Mouse (Mus musculus) left cerebral cortex, adult 18-20 months (tissue): ENCODE data around the gene Gm45717. TPM values are rescaled to one million over a fixed set of nuclear protein-coding genes. Genes with fewer than 3 reads are reported as not detected.
"Not testable (repeated sequence)": the region's sequence is repeated elsewhere in the genome, so short reads cannot be mapped to it uniquely, and the experiment has no call there.

Source experiments
- DNase-seq, 2 experiments: peaks; one replicate each; pipeline ENCODE4 v3.0.0; 2021 to 2022; ENCODE audit warnings: low spot score in 2 of 2, mixed read lengths in 1 of 2
- total RNA-seq, 2 experiments: library from RNA; stranded (reverse); gene quantifications; 2 replicates each; pipeline ENCODE4 v1.2.3; 2021

Gm45717 gene
- total RNA-seq, 2 experiments from 2014 or later: not detected

DNA sequence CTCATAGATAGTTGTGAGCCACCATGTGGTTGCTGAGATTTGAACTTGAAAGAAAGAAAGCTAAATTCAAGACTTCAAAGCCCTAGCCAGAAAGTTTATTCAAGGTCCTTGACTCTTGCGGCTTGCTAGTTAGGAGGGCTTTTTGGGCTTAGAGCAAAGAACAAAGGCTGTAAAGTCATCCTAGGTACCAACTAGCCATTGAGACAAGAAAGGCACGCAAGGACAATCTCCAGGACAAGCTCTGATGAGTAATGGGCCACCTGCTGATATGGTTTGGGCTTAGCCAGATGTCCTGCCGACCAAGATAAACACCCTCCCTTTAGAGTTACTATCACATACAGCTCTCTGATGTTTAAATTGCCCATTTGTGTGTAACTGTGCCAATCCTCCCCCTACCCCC, 13.0 kb upstream of the Gm45717 start:
- not testable (repeated sequence) for DNase-seq

DNA sequence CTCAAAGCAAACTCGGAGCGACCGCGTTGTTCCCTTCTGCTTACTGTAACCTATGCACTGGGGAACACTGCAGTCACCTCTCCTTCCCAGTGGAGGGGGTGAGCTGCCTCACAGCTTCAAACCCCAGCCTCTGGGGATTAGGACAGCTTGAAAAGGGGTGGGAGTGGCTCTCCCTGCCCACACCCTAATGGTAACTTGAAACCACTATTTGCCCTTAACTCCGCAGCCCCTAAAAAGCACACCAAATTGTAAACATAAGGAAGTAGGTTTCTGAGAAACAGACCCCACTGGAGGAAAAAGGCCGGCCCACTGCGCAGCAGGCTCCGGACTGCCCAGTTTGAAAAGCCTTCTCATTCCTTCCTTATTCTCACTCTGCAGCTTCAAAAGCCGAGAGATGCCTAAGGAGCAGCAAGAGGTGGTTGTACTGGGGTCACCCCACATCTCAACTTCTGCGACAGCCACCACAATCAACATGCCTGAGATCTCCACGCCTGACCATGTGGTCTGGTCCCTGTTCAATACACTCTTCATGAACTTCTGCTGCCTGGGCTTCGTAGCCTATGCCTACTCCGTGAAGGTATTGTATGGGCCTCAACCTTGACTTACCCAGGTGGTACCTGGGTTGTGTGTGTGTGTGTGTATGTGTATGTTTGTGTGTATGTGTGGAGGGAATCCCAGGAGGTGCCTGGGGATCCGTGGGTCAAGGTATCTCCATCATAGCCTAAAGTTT, 12.3 kb upstream of the Gm45717 start:
- DNase-seq: no peak

DNA sequence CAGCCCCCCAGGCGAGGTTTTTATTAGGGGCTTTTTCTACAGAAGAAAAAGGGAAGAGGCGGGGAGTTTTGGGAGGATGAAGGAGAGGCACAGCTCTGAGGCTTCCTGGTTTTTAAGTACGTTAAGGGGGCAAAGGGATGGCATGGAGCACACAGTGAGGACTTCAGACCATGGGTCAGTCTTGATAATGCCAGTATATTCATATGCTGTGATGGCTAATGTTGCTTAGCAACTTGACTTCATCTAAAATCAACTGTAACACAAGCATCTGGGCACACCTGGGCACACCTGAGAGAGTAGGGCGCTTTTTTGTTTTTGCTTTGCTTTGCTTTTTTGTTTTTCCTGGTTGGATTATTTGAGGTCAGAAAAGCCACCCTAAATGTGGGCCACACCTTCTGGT, 11.2 kb upstream of the Gm45717 start, which contains the start of gene Ifitm1:
Gene Ifitm1, plus strand, starts transcription at position 301 of the 400 bp plus-strand sequence.
- no peak for DNase-seq

DNA sequence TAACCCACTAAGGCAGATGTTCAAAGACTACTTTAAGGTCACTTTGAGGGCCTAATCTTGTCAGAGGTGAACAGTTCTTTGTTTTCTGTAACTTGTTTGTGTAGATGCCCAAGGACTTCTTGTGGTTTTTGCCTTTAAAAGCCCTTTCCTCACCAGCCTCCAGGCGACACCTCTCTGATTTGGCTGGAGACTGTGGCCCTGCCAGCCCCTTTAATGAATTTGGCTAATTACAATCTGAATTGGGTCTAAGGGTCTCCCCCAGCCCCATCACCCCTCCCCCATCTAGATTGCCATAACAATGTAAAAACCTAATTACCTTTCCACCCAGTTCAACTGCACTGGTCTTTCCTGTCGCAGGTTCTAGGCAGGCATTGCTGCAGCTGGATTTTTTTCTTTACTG, 7.0 kb upstream of the Gm45717 start:
- no peak for DNase-seq

GRCm38 (mm10) chr7:140961416-140961815, 5.7 kb upstream of the Gm45717 start:
- no peak for DNase-seq

GRCm38 (mm10) chr7:140960026-140960425, 4.3 kb upstream of the Gm45717 start:
- DNase-seq: no peak

DNA sequence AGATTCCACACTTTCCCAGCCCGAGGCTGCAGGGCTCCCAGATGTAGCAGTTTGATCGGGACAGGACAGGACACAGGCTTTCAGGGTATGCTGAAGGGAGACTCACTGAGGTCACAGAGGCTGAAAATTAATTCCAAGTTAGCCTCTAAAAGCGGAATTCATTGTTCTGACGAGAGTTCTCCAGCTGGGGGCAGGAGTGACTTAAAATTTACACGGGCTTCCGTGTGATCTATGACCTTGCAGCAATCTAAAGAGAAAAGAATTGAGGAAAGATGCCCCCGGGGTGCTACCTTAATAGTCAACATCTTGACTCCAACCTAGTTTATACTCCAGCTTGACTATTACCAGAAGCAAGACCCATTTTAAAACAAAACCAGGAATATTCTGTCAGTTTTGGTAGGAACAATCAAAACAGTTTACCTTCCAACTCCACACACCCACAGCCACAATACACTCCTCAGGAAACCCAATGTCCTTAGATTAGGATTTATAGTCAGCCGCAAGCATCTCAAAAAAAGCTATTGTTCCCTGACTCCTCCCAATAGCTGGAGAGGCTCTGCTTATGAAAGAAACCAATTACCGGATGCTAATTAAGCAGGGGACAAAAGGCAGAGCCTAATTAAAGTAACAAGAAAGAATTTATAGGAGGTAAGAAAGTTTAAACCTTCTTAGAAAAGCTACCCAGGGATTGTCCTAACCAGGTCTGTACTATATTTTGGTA, 3.6 kb upstream of the Gm45717 start:
- peak in 1 of 2 experiments; percentile 30 for DNase-seq

DNA sequence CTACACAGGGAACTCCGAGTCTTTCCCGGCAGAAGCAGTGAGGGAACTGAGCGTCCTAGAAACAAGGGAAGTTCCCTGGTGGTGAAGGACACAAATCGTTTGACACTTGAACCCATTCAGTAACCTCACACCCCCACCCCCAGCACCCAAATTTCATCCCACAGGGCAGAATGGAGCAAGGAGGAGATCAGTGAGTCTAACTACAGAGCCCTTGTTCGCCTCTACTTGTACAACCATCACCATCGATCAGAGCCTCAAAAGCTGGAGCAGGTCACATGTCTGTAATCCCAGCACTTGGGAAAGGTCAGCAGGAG, 776 bp upstream of the Gm45717 start:
- no peak for DNase-seq

GRCm38 (mm10) chr7:140955342-140955741, 395 bp downstream of the Gm45717 start:
- no peak for DNase-seq

DNA sequence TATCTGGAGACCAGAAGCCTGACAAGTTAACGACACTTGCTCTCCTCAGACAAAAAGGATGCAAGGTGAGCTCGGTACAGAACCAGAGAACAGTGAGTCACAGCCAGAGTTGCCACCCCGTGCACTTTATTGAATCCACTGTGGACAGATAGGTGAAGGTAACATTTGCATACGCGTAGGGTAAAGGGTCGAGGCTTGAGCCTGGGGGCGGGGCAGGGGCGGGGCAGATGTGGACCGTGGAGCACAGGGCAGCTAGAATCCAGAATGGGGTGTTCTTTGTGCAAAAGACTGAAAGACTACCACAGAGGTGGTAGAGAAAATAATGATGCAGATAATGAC, 1.0 kb downstream of the Gm45717 start:
- DNase-seq: no peak

- DNase-seq: no peak
These were observed 1.7 kb downstream of the Gm45717 start for GRCm38 (mm10) chr7:140953800-140954732.

GRCm38 (mm10) chr7:140953133-140953532, 2.6 kb downstream of the Gm45717 start:
- no peak for DNase-seq

DNA sequence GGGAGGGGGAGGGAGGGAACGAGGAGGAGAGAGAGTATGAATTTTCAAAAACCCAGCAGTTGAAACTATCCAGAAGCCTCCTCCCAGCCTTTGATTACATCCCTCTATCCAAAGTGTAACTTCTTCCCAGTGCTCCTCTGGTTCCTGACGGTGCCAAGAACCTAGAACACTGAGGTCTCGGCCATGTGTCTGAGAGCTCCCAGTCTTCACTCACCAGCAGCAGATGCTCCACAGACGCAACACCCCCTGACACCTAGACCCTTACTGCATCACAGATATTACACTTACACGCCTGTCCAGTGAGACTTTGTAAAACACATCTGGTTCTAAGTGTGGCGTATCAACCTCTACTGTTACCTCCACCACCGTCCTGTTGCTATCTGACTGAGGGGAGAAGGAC, 3.3 kb downstream of the Gm45717 start:
- DNase-seq: no peak

DNA sequence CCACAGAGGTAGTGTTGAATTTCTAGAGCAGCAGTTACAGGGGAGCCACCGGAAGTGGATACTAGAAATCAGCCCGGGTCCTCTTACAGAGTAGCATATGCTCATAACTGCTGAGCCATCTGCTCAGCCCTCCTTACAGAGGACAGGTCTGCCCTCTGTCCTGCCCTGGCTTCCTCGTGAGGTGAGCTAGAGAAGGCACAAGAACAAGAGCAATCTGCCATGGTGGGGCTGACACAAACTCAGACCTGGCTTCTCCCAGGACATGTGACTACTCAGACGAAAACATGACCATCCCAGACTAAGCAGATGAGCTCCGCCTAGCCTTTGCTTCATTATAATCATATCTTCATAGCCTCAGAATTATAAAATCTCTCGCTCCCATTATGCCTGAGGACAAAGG, 4.0 kb downstream of the Gm45717 start:
- no peak for DNase-seq

DNA sequence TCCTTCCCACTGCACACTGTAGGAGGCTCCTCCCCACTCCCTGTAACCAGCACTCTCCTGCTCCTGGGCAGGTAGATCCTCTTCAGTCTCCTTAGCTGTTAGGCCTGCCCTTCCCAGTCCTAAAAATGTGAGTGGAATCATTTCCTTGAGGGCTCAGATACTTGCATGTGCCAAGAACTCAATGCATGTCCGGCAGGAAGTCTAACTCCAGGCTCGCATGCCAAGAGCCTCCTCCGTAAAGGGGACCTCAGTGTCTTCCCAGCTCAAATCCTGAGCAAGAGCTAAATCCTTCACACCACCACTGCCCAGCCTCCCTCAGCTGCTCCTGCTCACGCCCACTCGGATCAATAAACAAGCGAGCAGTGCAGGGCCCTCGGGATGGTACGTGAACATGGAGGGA, 4.7 kb downstream of the Gm45717 start:
- DNase-seq: no peak

- DNase-seq: no peak
These were observed 5.8 kb downstream of the Gm45717 start, which contains the start of gene Ifitm5 for GRCm38 (mm10) chr7:140949824-140950530. Gene Ifitm5, minus strand, starts transcription at chr7:140950291.

DNA sequence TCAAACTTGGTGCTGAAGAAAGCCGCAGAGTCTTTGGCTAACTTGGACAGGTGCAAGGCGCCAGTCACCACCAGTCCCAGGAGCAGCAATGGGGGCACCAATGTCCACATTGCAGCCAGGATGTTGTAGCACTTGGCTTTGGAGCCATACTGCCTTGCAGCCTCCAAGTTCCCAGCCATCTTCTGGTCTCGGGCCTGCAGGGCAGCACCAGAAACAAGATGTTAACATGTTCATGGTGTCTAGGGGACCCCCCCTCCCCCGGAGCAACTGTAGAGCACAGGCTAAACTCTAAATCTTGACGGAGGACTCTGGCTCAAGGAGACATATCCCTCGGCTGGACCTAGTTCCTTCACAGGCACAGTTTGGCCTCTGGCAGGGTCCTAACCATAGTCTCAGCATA, 6.5 kb downstream of the Gm45717 start:
- no peak for DNase-seq

- no peak for DNase-seq
These were observed 7.6 kb downstream of the Gm45717 start for GRCm38 (mm10) chr7:140948161-140948560.

GRCm38 (mm10) chr7:140946980-140947379, 8.8 kb downstream of the Gm45717 start:
- DNase-seq: no peak

- no peak for DNase-seq
These were observed 9.4 kb downstream of the Gm45717 start for GRCm38 (mm10) chr7:140946311-140946710.

GRCm38 (mm10) chr7:140945247-140945646, 10.5 kb downstream of the Gm45717 start:
- DNase-seq: no peak
